Mouse (Mus musculus) liver, embryonic 14.5 days (tissue): ENCODE measurements at regions not wholly inside any gene's neighbourhood (a gene's known extent, or its start where the extent isn't known, plus 50 kb on each side); places are given as distances from the start of the nearest gene placed in this dataset.

ENCODE experiments used
- CTCF ChIP-seq: IDR thresholded peaks from 2 replicates; pipeline ENCODE4 v1.5.1; 2016; ENCODE audit warnings: antibody characterized with exemption, low read depth, control low read depth
- EP300 ChIP-seq: IDR thresholded peaks from 2 replicates; pipeline ENCODE4 v1.6.1; 2016; ENCODE audit warnings: antibody characterized with exemption, low read depth

- no peak for TF ChIP-seq CTCF
- TF ChIP-seq EP300 = no peak
These were observed 517.0 kb upstream of the Nr5a2 start for GRCm38 (mm10) chr1:137477239-137477638.
